Mouse (Mus musculus) CH12.LX (cell line): ENCODE data around the gene Sfmbt1. TPM values are rescaled to one million over a fixed set of nuclear protein-coding genes. Genes with fewer than 3 reads are reported as not detected.

Source experiments
- DNase-seq: peaks from one replicate; pipeline ENCODE4 v3.0.0-alpha.2; 2013; ENCODE audit errors: extremely low read depth
- H3K27ac ChIP-seq: 2 replicates; pipeline ENCODE4 v1.5.1; 2012; ENCODE audit warnings: low read depth, mild to moderate bottlenecking, control low read depth, moderate library complexity; ENCODE audit not compliant: insufficient read depth
- H3K27me3 ChIP-seq: replicated peaks from 2 replicates; pipeline ENCODE3; 2012; ENCODE audit warnings: inconsistent platforms
- H3K36me3 ChIP-seq, 2 experiments: replicated peaks in 1 of 2; 2 replicates each; pipeline versions ENCODE3 to v1.6.1; 2012; ENCODE audit warnings: inconsistent platforms in 1 of 2, low read length in 1 of 2, mild to moderate bottlenecking in 1 of 2, mixed read lengths in 1 of 2, moderate library complexity in 1 of 2; ENCODE audit not compliant: control insufficient read depth in 1 of 2, insufficient read depth in 1 of 2
- H3K4me1 ChIP-seq, 2 experiments: 2 replicates each; pipeline ENCODE4 v1.6.1; 2012; ENCODE audit warnings: inconsistent platforms in 1 of 2, moderate library complexity in 1 of 2; ENCODE audit not compliant: insufficient read depth in 2 of 2, control insufficient read depth in 1 of 2
- H3K4me2 ChIP-seq: 2 replicates; pipeline ENCODE4 v1.6.1; 2012; ENCODE audit warnings: low read depth, mild to moderate bottlenecking, control low read depth; ENCODE audit not compliant: poor library complexity, insufficient read depth, severe bottlenecking
- H3K4me3 ChIP-seq, 3 experiments: fragments of 150-350 bp in 1 of 3; sonication (generic) in 1 of 3; replicated peaks in 1 of 3; 2 replicates each; pipeline versions ENCODE3 to v1.5.1; 2011 to 2012; ENCODE audit warnings: low read depth in 2 of 3, low read length in 2 of 3, mild to moderate bottlenecking in 2 of 3, moderate library complexity in 2 of 3, control low read depth in 1 of 3, improper control_type of control experiment in 1 of 3, inconsistent platforms in 1 of 3, mixed read lengths in 1 of 3; ENCODE audit not compliant: poor library complexity in 1 of 3
- H3K79me2 ChIP-seq: replicated peaks from 2 replicates; pipeline ENCODE4 v1.6.1; 2012; ENCODE audit warnings: mild to moderate bottlenecking, moderate library complexity; ENCODE audit not compliant: control insufficient read depth, poor library complexity, insufficient read depth, severe bottlenecking; ENCODE audit errors: extremely low read depth
- H3K9ac ChIP-seq: 2 replicates; pipeline ENCODE4 v1.6.1; 2012; ENCODE audit warnings: low read depth, mild to moderate bottlenecking, control low read depth, moderate library complexity; ENCODE audit not compliant: insufficient read depth
- H3K9me3 ChIP-seq: replicated peaks from 2 replicates; pipeline ENCODE3; 2012; ENCODE audit warnings: low read length, inconsistent platforms, mixed read lengths
- BHLHE40 ChIP-seq: IDR thresholded peaks from 2 replicates; pipeline ENCODE4 v1.6.1; 2011; ENCODE audit warnings: mild to moderate bottlenecking, low read depth, low read length, improper control_type of control experiment
- CTCF ChIP-seq, 2 experiments: IDR thresholded peaks in 1 of 2; conservative IDR thresholded peaks in 1 of 2; 2 replicates each; pipeline ENCODE4 v1.5.1; 2011 to 2012; ENCODE audit warnings: low read depth in 2 of 2, low read length in 2 of 2, improper control_type of control experiment in 1 of 2, inconsistent platforms in 1 of 2, mild to moderate bottlenecking in 1 of 2, moderate library complexity in 1 of 2
- HCFC1 ChIP-seq: IDR thresholded peaks from 2 replicates; pipeline ENCODE4 v1.6.1; 2012; ENCODE audit warnings: low read depth, mild to moderate bottlenecking, inconsistent platforms, low read length, improper control_type of control experiment
- POLR2A ChIP-seq: IDR thresholded peaks from 2 replicates; pipeline ENCODE4 v1.6.1; 2011; ENCODE audit warnings: low read depth, mild to moderate bottlenecking, improper control_type of control experiment, low read length
- RCOR1 ChIP-seq: conservative IDR thresholded peaks from 2 replicates; pipeline ENCODE4 v1.6.1; 2012; ENCODE audit warnings: low read depth, mild to moderate bottlenecking, inconsistent platforms, low read length, improper control_type of control experiment
- SIN3A ChIP-seq: IDR thresholded peaks from 2 replicates; pipeline ENCODE4 v1.6.1; 2012; ENCODE audit warnings: low read length, improper control_type of control experiment, inconsistent platforms
- UBTF ChIP-seq: IDR thresholded peaks from 2 replicates; pipeline ENCODE4 v1.6.1; 2012; ENCODE audit warnings: low read depth, mild to moderate bottlenecking, inconsistent platforms, low read length, improper control_type of control experiment, moderate library complexity
- ZKSCAN1 ChIP-seq: IDR thresholded peaks from 2 replicates; pipeline ENCODE4 v1.6.1; 2012; ENCODE audit warnings: low read depth, inconsistent platforms, low read length, improper control_type of control experiment, borderline replicate concordance
- ZMIZ1 ChIP-seq: IDR thresholded peaks from 2 replicates; pipeline ENCODE4 v1.6.1; 2012; ENCODE audit warnings: low read depth, mild to moderate bottlenecking, inconsistent platforms, low read length, improper control_type of control experiment
- dilution Hi-C: fragments of 300-500 bp; cut with MboI; formaldehyde crosslinking; loops from 2 replicates; pipeline ENCODE4 v1.14.3; 2020; ENCODE audit warnings: low sequenced_read_pairs; ENCODE audit not compliant: extremely low pct_unique_long_range_greater_than_20kb, extremely low pct_ligation_motif_present
- in situ Hi-C: fragments of 300-500 bp; cut with MboI; formaldehyde crosslinking; loops from 3 replicates; pipeline ENCODE4 v1.14.3; 2019; ENCODE audit warnings: low sequenced_read_pairs, low pct_ligation_motif_present, low pct_unique_long_range_greater_than_20kb, mixed read lengths
- polyA plus RNA-seq: library from polyadenylated mRNA; unstranded; fragments of >175 nt; gene quantifications from 2 replicates; pipeline ENCODE4 v1.2.1, GENCODE M21; 2012; ENCODE audit warnings: low read depth; ENCODE audit not compliant: insufficient read length
- total RNA-seq, 2 experiments: library from RNA; depleted of rRNA; stranded (reverse); fragments of 300-350 nt in 1 of 2; fragments of >200 nt in 1 of 2; gene quantifications; 2 replicates each; pipeline ENCODE4 v1.2.3; 2012 to 2014

Sfmbt1 gene
- total and polyA plus RNA-seq, 3 experiments: 2.4 to 6.0 (median 5.1) TPM

DNA sequence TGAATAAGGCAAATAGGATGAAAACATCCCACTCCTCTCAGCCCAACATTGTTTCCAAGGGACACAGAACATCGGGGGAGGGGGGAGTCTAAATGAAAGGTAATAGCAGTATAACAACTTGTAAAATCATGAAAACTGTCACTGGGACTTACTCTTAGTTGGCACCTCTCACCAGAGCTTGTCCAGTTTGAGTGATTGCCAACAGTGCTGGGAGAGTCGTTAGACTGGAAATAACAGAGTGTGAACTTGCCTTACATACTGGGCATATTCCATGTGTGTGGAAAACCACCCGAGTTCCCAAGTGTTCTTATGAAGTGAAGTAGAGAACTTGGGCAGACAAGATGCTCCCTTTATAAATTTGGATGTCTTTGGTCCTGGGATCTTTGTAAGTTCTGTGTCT lies 106.5 kb downstream of the Sfmbt1 start:
- Histone ChIP-seq H3K4me2 (no peak overlapping the region), H3K4me1 (peaks cover 2 to 5% of the 10 kb centered on the region in 2 experiments; a peak in 2 of 4 replicates), H3K9me3 (no peaks in the 10 kb centered on the region), H3K27me3 (no peaks in the 10 kb centered on the region), H3K79me2 (peaks cover 3% of the 10 kb centered on the region), H3K36me3 (peaks cover 11 to 32% of the 10 kb centered on the region in 2 experiments), H3K27ac (no peak overlapping the region), H3K4me3 (no peak overlapping the region), H3K9ac (no peak overlapping the region)
- TF ChIP-seq ZMIZ1 (no peak), ZKSCAN1 (no peak), SIN3A (no peak), POLR2A (no peak)
- DNase-seq: no peak
- in situ Hi-C loops (no loop called here), dilution Hi-C loops (no loop called here)

- Histone ChIP-seq H3K27ac (no peak overlapping the region), H3K27me3 (no peaks in the 10 kb centered on the region), H3K79me2 (peaks cover 27% of the 10 kb centered on the region), H3K4me3 (no peak overlapping the region), H3K9me3 (no peaks in the 10 kb centered on the region), H3K36me3 (peaks cover 4 to 7% of the 10 kb centered on the region in 2 experiments), H3K4me2 (no peak overlapping the region), H3K4me1 (peaks cover 6 to 36% of the 10 kb centered on the region in 2 experiments; a peak in 3 of 4 replicates), H3K9ac (no peak overlapping the region)
- in situ Hi-C loops (no loop called here), dilution Hi-C loops (no loop called here)
- no peak for DNase-seq
- TF ChIP-seq UBTF: no peak
- TF ChIP-seq RCOR1: no peak
- no peak for TF ChIP-seq SIN3A
- TF ChIP-seq ZKSCAN1: no peak
- no peak for TF ChIP-seq CTCF (conservative IDR thresholded peaks at IDR 0.05 in 1 of 2, IDR thresholded peaks at IDR 0.05 in 1 of 2; ENCODE audit: low read depth in 2 of 2, low read length in 2 of 2)
- no peak for TF ChIP-seq HCFC1
Observed at GRCm38 (mm10) chr14:30824456-30824995, 109.9 kb downstream of the Sfmbt1 start.

DNA sequence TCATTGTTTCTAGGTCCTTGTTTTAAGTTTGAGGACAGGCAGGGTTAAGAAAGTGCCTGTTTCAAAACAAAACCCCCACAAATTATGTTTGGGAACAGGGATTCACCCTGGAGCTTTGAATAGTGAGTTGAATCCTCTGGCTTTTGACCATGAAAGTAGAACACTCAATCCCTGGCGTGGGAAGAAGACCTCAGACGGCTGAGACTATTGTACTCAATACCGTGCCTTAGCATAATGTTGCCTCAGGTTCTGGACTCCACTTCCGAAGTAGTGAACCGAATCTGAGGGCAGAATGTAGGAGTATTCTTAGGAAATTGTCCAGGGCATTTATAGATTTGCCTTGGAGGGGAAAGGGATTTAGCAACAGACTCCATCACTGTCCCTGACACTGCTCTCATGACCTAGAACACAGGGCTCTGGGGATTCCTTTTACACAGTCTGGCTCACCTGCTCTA lies 110.4 kb downstream of the Sfmbt1 start:
- peaks cover 32% of the 10 kb centered on the region for H3K79me2 ChIP-seq
- H3K36me3 ChIP-seq: peaks cover 0 to 2% of the 10 kb centered on the region in 2 experiments
- dilution Hi-C loops (no loop called here), in situ Hi-C loops (no loop called here)
- H3K9ac ChIP-seq: no peak overlapping the region
- no peak overlapping the region for H3K27ac ChIP-seq
- DNase-seq: no peak
- H3K4me3 ChIP-seq: peak overlapping the region in 1 of 3 experiments; percentile 86
- no peak overlapping the region for H3K4me2 ChIP-seq
- peaks cover 6 to 41% of the 10 kb centered on the region in 2 experiments; a peak in 3 of 4 replicates for H3K4me1 ChIP-seq
- H3K27me3 ChIP-seq: no peaks in the 10 kb centered on the region
- TF ChIP-seq BHLHE40 (no peak), SIN3A (0 out of 2 replicates have a peak, but pooled peaks have one; percentile 4)
- no peaks in the 10 kb centered on the region for H3K9me3 ChIP-seq
